Mouse (Mus musculus): ENCODE measurements around the gene Bmp8b. TPM values are rescaled to one million over a fixed set of nuclear protein-coding genes. Genes with fewer than 3 reads are reported as not detected.
"Not testable (repeated sequence)": the region's sequence is repeated elsewhere in the genome, so short reads cannot be mapped to it uniquely, and the experiment has no call there.

Gene Bmp8b
- total RNA-seq (2021), result under 1 TPM; 0.42 to 0.71 TPM
- long read RNA-seq, result 0 reads

GRCm38 (mm10) chr4:123104651-123105450, at the start of gene Bmp8b:
Bmp8b (plus strand) TSS chr4:123105165.
- no peak for DNase-seq (ENCODE audit: low spot score in 2 of 2)

- DNase-seq (ENCODE audit: low spot score in 2 of 2), result no peak
These were observed 48.3 kb upstream of the Bmp8b start for GRCm38 (mm10) chr4:123056560-123057109.

- no peak for DNase-seq (ENCODE audit: low spot score in 2 of 2)
These were observed 47.0 kb upstream of the Bmp8b start for GRCm38 (mm10) chr4:123057957-123058356.

GRCm38 (mm10) chr4:123061744-123062143, 43.2 kb upstream of the Bmp8b start:
- DNase-seq (ENCODE audit: low spot score in 2 of 2), result no peak

- no peak for DNase-seq (ENCODE audit: low spot score in 2 of 2)
These were observed 36.3 kb upstream of the Bmp8b start for GRCm38 (mm10) chr4:123068646-123069045.

GRCm38 (mm10) chr4:123071266-123071966, 33.5 kb upstream of the Bmp8b start:
- peak; percentile 49 to 64 for DNase-seq (ENCODE audit: low spot score in 2 of 2)

GRCm38 (mm10) chr4:123076928-123077327, 28.0 kb upstream of the Bmp8b start:
- no peak for DNase-seq (ENCODE audit: low spot score in 2 of 2)

- DNase-seq (ENCODE audit: low spot score in 2 of 2), result no peak
These were observed 26.7 kb upstream of the Bmp8b start for GRCm38 (mm10) chr4:123078231-123078630.

- DNase-seq (ENCODE audit: low spot score in 2 of 2), result peak in 1 of 2 experiments; percentile 26
These were observed 24.2 kb upstream of the Bmp8b start for GRCm38 (mm10) chr4:123080791-123081190.

- peak; percentile 62 to 77 for DNase-seq (ENCODE audit: low spot score in 2 of 2)
These were observed 22.4 kb upstream of the Bmp8b start for GRCm38 (mm10) chr4:123082283-123083163.

- no peak for DNase-seq (ENCODE audit: low spot score in 2 of 2)
These were observed 21.6 kb upstream of the Bmp8b start for GRCm38 (mm10) chr4:123083323-123083902.

- no peak for DNase-seq (ENCODE audit: low spot score in 2 of 2)
These were observed 19.7 kb upstream of the Bmp8b start for GRCm38 (mm10) chr4:123085290-123085689.

GRCm38 (mm10) chr4:123086381-123086780, 18.6 kb upstream of the Bmp8b start:
- no peak for DNase-seq (ENCODE audit: low spot score in 2 of 2)

- DNase-seq (ENCODE audit: low spot score in 2 of 2), result no peak
These were observed 12.3 kb upstream of the Bmp8b start for GRCm38 (mm10) chr4:123092621-123093020.

- no peak for DNase-seq (ENCODE audit: low spot score in 2 of 2)
These were observed 11.7 kb upstream of the Bmp8b start for GRCm38 (mm10) chr4:123093064-123093776.

GRCm38 (mm10) chr4:123093869-123094268, 11.1 kb upstream of the Bmp8b start:
- DNase-seq (ENCODE audit: low spot score in 2 of 2), result no peak

GRCm38 (mm10) chr4:123105451-123105790, 456 bp downstream of the Bmp8b start:
- DNase-seq (ENCODE audit: low spot score in 2 of 2), result no peak

GRCm38 (mm10) chr4:123105929-123106328, 964 bp downstream of the Bmp8b start:
- not testable (repeated sequence) for DNase-seq (ENCODE audit: low spot score in 2 of 2)

- no peak for DNase-seq (ENCODE audit: low spot score in 2 of 2)
These were observed 1.9 kb downstream of the Bmp8b start for GRCm38 (mm10) chr4:123106864-123107263.

GRCm38 (mm10) chr4:123108056-123108455, 3.1 kb downstream of the Bmp8b start:
- DNase-seq (ENCODE audit: low spot score in 2 of 2), result no peak

Data from layer of hippocampus, postnatal 10 days (tissue).